Mouse (Mus musculus) heart, postnatal 10 days (tissue): Measurements from ENCODE around the gene Tbkbp1. TPM values are rescaled to one million over a fixed set of nuclear protein-coding genes. Genes with fewer than 3 reads are reported as not detected.

Experiments used
- DNase-seq, 2 experiments: peaks; one replicate each; pipeline ENCODE4 v3.0.0; 2021
- intact Hi-C: fragments of 180-260 bp; cut with DNase I; formaldehyde crosslinking; loops from one replicate; pipeline ENCODE4 v1.15.1; 2025
- total RNA-seq, 2 experiments: library from RNA; stranded (reverse); gene quantifications; 2 replicates each; pipeline ENCODE4 v1.2.3; 2021

The Tbkbp1 gene
- total RNA-seq, 2 experiments from 2014 or later, result 15.9 to 17.3 TPM

DNA sequence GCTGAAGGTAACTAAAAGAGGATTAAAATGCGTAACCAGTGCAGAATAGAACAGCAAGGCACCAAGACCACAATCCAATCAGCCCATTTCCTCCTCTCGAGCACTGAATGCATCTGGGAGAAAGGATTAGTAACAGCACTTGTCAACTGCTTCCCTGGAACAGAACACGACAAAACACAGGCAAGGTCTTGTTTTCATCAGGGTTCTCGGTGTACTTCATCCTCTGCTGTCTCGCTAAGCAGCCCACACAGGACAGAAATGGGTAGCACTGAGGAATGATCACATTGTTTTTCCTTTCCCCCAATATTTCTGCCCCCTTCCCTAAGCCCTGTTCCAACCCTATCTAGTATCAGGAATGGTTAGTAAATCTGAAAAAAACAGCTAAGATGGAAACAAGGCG is 9.0 kb upstream of the Tbkbp1 start:
- DNase-seq, result no peak
- intact Hi-C loops, result no loop called here

GRCm38 (mm10) chr11:97156999-97157398 is 5.7 kb upstream of the Tbkbp1 start:
- DNase-seq, result no peak
- intact Hi-C loops, result no loop called here

DNA sequence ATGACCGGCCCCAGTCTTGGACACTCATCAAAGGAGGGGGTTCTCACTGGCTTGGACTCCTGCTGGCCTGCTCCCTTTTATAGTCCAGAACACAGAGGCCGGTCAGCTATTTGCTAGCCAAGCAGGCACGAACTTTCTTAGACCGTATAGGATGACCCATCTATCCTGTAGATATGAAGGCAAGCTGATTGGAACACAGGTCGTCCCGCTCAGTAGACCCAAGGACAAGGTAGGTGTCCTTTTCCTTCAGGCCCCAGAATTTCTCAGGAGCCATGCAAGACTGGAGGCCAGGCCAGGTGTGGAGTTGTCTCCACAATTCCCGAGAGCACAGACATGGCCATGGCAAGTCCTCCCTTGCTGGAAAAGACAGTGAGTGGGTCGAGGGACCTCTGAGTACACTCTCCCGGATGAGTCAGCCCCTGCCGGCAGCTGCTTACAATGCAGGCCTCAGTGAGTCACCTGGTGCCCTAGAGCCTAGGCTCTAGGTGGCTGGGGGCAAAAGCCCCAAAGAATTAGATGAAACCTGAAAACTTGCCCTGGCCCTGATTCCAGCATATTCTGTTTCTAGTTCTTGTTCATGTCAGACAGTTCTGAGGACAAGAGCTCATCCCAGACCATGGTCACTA is 1.5 kb upstream of the Tbkbp1 start:
- intact Hi-C loops, result no loop called here
- DNase-seq, result peak in 1 of 2 experiments; percentile 27

GRCm38 (mm10) chr11:97152023-97152426 is 730 bp upstream of the Tbkbp1 start:
- intact Hi-C loops, result no loop called here
- peak; percentile 63 to 77 for DNase-seq

- intact Hi-C loops, result no loop called here
- DNase-seq, result peak; percentile 69 to 76
Measured at GRCm38 (mm10) chr11:97150411-97151330, 624 bp downstream of the Tbkbp1 start.

- intact Hi-C loops, result no loop called here
Measured at GRCm38 (mm10) chr11:97149995-97150410, 1.3 kb downstream of the Tbkbp1 start.

DNA sequence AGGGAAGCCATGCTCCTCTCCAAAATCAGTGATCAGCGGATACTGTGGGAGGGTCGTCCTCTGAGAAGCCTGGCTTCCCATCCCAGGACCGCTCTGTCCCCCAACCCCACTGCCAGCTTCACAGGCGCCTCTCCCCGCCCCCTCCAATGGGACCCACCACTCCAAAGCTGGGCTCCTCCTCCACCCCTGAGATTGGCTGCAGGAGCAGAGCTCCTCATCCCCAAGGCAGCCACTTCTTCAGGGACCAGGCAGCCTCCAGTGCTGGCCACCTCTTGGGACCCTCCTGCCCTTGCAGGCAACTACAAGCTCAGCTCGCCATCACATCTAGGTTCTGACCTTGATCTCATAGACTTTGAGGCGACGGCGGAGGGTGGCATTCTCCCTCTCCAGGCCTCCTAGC is 2.3 kb downstream of the Tbkbp1 start:
- intact Hi-C loops, result no loop called here
- no peak for DNase-seq

More at GRCm38 (mm10) chr11:97149995-97150410, 1.3 kb downstream of the Tbkbp1 start:
- peak; percentile 86 for DNase-seq

DNA sequence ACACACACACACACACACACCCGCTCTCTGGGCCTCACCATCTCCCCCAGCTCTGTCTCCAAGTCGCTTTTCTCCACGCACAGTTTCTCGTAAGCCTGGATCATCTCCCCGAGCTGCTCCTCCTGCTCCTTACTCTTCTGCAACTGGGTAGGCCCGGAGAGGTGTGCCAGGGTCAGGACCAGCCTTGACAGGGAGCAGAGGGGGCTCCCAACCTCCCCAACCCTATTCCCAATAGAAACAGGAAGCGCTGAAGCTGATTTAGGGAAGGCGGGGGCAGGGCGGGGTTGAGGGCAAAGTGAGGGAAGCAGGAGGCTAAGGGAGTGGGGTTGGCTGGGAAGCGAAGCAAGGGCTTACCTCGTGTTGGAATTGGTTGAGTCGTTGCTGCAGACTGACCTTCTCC is 2.7 kb downstream of the Tbkbp1 start:
- DNase-seq, result no peak
- intact Hi-C loops, result no loop called here

DNA sequence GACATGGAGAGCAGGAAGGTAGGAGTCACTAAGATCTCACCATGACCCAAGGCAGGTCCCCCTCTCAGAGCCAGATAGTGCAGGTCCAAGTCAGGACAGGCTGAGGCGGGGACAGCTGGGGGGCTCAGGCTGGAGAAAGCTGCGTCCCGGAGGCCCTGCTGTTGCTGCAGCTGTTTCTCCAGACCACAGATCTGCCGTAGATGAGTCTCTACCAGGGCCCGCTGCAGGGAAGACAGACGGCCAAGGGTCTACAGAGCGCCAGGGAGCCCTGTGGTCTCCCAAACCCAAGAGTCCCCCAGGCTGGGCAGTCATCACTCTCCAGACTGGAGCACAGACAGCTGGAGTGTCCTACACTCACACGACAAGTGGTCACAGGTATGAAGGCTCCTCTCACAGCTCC is 4.0 kb downstream of the Tbkbp1 start:
- no peak for DNase-seq
- intact Hi-C loops, result loop anchor here (2.0 kb wide), 2 partner anchors 47 to 75 kb away; no protein-coding TSS in a partner anchor

- peak; percentile 72 to 87 for DNase-seq
- intact Hi-C loops, result loop anchor here (2.0 kb wide), 2 partner anchors 46 to 74 kb away; no protein-coding TSS in a partner anchor
Measured at GRCm38 (mm10) chr11:97146724-97147123, 4.6 kb downstream of the Tbkbp1 start.

- intact Hi-C loops, result loop anchor here (2.0 kb wide), 2 partner anchors 45 to 73 kb away; no protein-coding TSS in a partner anchor
- no peak for DNase-seq
Measured at GRCm38 (mm10) chr11:97145951-97146350, 5.3 kb downstream of the Tbkbp1 start.

DNA sequence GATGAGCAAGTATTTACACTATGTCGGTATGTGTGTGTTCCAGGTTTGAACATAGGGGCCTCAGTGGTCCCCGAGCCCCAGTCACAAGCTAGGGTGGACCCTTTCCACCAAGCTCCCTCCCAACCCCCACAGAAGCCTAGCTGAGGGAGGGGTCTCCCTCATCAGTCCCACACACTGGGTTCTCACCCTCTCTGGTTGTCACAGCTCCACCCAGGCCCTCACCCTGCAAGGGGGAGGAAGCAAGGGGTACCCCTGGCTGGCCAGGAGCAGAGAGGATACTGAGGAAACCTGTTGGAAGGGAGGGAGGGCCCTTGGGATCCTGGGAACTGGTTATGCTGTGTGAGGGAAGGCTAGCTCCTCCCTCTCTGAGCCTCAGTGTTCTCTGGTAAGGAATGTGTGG is 6.0 kb downstream of the Tbkbp1 start:
- DNase-seq, result no peak
- intact Hi-C loops, result no loop called here

DNA sequence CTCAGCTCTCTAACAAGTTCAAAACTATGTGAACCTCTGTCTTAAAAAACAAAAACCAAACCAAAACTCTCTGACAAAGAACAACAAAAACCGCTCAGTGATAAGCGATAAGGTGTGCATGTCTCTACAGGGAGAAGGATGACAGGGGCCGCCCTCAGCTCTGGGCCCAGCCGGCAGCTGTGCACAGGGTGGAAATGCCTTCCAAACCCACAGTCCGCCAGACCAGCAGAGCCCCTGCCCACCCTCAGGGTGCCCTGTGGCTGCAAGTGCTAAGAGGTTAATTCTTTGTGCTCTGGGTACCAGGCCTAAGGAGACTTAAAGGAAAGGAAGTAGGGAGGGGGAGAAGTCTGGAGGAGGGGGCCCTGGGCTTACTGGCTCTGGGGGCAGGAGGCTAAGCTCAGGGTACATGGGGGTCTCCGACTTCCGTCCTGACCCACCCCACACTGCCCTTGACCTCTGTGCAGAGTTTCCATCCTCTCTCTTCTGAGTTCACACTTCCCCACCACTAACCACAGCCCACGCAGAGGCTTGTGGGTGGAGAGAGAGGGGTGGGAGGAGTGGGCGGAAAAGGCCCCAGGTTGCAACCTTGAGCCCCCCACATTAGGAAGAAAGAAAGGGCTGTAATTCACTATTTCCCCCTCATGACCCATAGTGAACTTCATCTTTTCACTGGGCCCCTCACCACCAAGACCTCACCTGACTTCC is 7.9 kb downstream of the Tbkbp1 start:
- DNase-seq, result no peak
- intact Hi-C loops, result no loop called here

DNA sequence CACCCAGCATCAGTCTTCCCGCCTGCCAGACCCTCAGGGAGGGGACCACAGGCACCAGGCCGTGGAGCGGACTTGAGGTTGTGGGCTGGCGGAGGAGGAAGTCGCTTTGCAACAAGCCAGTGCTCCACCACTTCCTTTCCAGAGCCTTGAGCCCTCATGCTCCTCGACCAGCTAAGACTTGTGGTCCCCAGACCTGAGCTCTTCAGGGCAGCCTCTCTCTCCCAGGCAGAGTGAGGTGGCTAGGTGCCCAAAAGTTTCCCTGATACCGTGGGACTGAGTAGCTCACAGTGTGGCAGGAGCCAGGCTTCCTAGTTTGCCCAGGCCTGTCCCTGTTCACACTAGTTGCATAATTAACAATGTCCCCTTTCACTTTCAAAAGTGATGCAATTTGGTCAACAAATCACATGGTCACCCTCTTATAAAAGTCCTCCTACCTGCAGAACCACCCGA is 9.1 kb downstream of the Tbkbp1 start:
- intact Hi-C loops, result no loop called here
- DNase-seq, result no peak

DNA sequence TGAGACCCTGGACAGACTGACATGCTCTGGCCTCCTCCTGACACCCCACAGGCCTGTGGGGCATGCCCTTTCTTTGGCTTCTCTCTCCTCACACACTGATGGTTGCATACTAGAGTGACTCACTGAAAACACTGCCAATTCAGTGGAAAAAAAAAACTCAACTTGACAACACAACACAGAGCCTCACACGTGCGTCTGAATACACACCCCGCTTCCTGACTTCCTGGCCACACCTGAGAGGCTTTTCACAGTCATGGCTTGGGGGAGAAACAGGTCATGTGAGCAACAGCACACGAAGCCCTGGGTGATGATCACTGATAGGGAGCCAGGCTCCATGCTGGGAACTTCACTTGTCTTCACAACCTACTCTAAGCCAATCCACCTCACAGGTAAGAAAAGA is 10.5 kb downstream of the Tbkbp1 start:
- intact Hi-C loops, result no loop called here
- DNase-seq, result no peak

GRCm38 (mm10) chr11:97139256-97139655 is 12.0 kb downstream of the Tbkbp1 start:
- DNase-seq, result no peak
- intact Hi-C loops, result no loop called here

- intact Hi-C loops, result no loop called here
- DNase-seq, result peak; percentile 27 to 37
Measured at GRCm38 (mm10) chr11:97138554-97139226, 12.6 kb downstream of the Tbkbp1 start.

DNA sequence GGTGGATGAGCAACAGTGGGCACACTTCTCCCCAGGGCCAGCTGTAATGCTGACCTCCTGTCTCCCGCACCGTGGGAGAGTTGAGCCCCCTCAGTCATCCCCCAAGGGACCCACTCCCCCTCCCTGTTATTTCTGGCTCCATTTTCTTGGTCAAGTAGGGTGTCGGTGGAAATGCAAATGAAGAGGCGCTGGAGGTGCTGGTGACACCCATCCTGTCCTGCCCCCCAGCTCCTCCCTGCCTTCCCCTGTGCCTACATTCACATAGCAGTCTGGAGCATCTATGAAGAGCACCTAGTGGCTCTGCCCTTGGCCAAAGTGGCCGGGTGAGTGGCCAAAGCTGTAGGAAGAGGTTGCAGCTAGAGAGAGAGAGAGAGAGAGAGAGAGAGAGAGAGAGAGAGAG is 18.0 kb downstream of the Tbkbp1 start:
- no peak for DNase-seq
- intact Hi-C loops, result no loop called here

DNA sequence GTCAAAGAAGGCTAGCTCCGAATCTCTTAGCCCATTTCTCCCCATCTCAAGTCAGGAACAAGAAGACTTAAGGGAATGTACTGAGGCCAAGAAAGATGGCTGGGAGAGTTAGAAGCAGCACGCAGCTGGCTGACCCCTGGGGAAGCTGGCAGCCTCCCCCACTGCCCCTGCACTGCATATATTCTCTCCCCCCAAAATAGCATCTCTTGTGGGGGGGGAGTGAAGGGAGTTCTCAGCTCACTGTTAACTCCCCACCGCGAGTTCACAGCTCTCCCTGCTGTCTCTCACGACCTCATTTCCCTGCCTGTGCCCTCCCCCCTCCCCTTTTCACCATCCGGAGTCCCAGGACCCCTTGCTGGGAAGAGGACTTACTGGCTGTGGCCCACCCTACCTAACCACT is 19.1 kb downstream of the Tbkbp1 start:
- no peak for DNase-seq
- intact Hi-C loops, result no loop called here

DNA sequence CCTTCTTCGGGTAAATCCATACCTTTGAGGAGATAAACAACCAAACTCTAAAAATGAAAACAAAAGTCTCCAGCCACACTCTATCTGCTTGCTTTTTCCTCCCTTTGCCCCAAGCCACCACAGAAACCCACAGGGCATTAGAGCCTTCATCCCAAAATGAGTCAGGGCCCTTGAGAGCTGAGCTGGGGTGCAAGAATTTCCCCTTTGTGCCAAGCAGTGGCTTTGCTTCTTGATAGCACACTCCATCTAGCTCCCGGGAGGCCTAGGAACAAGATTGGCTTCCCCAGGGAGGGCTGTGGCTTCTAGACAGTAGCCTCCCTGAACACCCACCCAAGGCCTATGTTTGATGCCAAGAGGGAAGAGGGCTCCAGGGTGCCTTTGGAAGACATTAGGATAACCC is 19.6 kb downstream of the Tbkbp1 start:
- intact Hi-C loops, result no loop called here
- DNase-seq, result no peak

DNA sequence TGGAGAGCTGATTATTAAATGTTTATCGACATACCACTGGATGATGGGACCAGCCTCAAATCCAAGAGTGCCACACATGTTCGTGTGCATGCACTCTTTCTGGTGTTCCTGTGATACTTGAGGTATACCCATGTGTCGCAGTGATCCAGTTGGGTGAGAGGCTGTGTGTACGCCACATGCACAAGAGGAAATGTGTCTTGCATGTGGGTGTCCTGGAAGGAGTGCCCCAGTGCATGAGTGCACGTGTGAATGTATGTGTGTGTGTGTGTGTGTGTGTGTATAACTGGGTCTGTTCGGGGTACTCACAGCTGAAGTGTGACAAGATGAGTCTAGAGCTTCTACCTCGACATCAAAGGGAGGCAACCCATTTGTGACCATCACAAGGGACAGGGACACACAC is 21.0 kb downstream of the Tbkbp1 start:
- no peak for DNase-seq
- intact Hi-C loops, result no loop called here
